Mouse (Mus musculus): Measurements from ENCODE around the gene Axdnd1.

Gene Axdnd1

GRCm38 (mm10) chr1:156420671-156421297 lies at the start of gene Axdnd1:
Gene Axdnd1 (minus strand): TSS chr1:156421159.
- peak; percentile 82 for DNase-seq (ENCODE audit: low spot score)

DNA sequence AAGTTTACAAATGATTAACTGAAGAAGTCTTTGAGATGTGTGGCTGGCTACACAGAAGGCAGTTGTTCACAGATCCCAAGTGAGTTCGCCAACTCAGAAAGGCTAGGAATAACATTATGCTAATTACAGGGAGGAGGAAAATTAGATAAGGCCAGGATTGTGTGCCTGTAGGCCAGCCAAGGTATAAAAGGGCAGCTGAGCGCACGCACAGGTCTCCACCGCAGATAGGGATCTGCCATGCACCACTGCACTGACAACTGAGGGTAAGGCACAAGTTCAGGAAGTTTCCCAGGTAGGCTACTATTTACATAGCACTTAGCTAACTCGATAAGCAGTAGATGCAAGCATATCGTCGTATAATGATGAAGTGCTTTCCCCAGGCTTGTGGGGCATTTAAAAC lies 49.6 kb upstream of the Axdnd1 start:
- no peak for DNase-seq (ENCODE audit: low spot score)

DNA sequence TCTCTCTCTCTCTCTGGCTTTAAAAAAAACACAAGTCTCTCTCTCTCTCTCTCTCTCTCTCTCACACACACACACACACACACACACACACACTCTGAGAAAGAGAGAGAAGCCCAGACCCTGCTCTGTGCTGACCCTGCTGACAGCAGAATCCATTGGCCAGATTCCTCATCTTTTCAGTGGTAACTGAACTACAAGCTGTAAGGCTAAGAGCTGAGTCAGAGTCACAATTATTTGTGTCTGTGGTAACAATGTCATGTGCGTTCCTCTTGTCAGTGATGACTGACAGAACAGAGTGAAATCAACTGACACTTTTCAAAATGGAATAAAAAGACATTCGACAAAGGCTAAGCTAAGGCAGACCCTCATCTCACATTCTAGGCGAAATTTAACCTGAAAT lies 47.6 kb upstream of the Axdnd1 start:
- no peak for DNase-seq (ENCODE audit: low spot score)

DNA sequence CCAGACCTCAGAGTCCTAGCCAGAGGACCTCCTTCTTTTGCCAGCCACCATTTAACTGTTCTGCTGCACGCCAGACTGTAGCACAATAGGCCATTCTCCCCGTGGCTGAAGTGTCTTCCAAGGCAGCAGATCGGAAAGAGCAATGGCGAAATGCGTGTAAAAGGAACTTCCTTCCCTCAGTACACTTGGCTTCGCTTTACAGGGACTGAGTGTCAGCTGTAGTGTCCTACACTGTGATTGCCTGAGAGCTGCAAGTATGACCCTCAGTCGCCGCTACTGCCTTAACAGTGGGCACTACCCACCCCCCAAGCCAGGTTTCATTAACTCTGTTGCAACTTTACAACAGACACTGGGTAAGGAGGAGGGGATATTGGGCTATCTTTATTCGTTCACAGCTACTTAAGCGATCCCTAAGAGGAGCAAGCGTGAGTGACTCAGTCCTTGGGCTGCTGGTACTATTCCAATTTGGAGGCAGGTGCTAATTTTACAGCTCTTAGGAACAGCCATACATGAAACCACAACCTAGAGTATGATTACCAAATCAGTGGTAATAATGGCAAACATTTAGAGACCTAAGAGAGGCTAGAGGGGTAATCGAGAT lies 46.8 kb upstream of the Axdnd1 start:
- no peak for DNase-seq (ENCODE audit: low spot score)

GRCm38 (mm10) chr1:156464963-156465362 lies 44.0 kb upstream of the Axdnd1 start:
- no peak for DNase-seq (ENCODE audit: low spot score)

GRCm38 (mm10) chr1:156463981-156464853 lies 43.3 kb upstream of the Axdnd1 start:
- DNase-seq (ENCODE audit: low spot score) = peak; percentile 12

DNA sequence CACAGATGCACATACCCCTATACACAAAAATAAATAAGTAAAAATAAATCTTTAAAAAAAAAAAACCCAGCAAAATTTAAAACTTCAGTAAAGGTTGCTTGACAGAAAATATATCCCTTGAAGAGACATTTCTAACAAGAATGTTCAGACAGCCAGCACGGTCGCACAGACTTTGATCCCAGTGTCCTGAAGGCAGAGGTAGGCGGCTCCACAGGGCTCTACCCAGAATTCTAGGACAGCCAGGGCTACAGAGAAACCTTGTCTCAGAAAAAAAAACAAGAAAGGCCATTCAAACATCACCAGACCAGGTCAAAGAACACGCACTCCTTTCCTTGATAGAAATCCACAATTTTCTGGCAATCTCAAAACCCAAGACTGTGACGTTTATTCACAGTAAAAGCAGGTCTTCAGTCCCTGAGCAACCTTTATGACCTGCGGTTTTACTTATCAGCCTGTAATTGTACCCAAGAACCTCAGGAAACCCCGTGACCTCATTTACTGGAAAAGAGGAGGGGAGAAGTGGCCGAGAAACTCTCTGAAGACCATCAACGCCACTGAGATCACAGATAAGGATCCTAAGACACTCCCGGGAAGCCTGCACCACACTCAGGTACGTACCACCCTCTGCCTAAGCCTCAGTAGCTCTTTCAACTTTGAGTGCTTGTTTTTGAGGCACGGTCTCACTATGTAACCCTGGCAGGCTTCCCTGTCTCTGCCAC lies 41.5 kb upstream of the Axdnd1 start:
- DNase-seq (ENCODE audit: low spot score) = no peak

DNA sequence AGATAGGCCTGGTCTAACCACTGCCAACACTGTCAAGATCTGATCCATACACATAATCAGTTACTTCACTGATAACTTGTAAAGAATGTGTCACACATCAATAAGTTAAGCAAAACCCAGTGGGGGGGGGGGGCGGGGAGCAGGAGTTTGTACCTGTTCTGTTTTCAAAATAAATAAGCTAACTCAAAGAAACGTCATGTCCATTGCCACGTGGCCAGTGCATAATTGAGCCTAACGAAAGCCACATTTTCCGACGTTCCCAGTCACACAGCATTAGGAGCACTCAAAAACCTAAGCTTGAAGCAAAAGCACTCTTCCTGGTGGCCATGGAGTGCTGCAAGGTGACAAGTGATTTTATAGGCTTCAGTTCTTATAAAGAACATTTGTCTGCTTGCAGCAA lies 40.1 kb upstream of the Axdnd1 start:
- no peak for DNase-seq (ENCODE audit: low spot score)

GRCm38 (mm10) chr1:156460216-156460615 lies 39.3 kb upstream of the Axdnd1 start:
- no peak for DNase-seq (ENCODE audit: low spot score)

DNA sequence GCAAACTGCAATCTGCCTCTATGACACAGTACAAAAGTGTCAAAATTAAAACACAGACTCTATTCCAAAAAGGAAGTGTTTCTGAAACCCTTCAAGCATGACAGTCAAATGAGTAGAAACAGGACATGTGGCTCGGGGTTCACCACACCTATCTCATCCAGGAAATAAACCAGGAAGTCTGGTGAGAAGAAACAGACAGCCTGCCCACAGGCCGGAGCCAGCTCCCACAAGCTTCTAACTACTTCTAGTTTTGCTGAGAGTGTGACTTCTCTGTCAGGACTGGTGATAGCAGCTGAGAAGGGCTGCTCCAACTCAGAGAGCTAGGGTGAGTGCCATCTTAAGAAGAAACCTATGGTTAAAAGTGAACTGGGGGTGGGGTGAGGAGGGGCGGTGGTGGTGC lies 38.7 kb upstream of the Axdnd1 start:
- no peak for DNase-seq (ENCODE audit: low spot score)

DNA sequence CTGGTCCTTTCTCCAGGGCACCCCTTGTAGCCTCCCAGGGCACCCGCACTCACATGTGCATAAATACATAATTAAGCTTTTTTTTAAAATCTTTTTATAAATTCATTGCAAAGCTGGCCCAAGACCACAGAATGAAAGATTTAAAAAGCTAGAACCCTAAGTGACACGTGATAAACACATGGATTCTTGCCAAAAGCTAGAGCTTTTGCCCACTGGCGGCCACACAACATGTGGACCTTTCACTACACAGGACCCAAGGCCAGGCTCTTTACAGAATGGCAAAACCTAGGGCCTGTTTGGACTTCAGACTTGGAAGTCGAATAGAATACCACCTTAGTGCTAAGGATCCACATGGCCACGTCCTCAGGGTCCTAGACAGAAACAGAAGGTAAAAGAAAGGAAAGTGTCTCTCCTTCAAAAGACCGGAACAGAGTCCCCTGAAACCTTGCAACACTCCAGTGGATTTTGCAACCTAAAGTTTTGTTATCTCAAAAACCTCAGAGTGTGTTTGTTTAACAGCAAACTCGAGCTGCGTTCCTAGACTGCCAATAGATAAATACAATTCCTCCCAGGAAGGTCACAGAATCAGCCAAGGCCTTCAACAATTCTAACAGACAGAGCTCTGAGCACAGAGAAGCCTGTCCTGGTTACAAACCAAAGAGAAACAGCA lies 37.6 kb upstream of the Axdnd1 start:
- no peak for DNase-seq (ENCODE audit: low spot score)

GRCm38 (mm10) chr1:156455005-156455758 lies 34.2 kb upstream of the Axdnd1 start:
- no peak for DNase-seq (ENCODE audit: low spot score)

GRCm38 (mm10) chr1:156454384-156454783 lies 33.4 kb upstream of the Axdnd1 start:
- DNase-seq (ENCODE audit: low spot score) = no peak

- DNase-seq (ENCODE audit: low spot score) = no peak
Measured at GRCm38 (mm10) chr1:156453876-156454275, 32.9 kb upstream of the Axdnd1 start.

- no peak for DNase-seq (ENCODE audit: low spot score)
Measured at GRCm38 (mm10) chr1:156450478-156450877, 29.5 kb upstream of the Axdnd1 start.

GRCm38 (mm10) chr1:156449691-156450090 lies 28.7 kb upstream of the Axdnd1 start:
- no peak for DNase-seq (ENCODE audit: low spot score)

- DNase-seq (ENCODE audit: low spot score) = no peak
Measured at GRCm38 (mm10) chr1:156449089-156449488, 28.1 kb upstream of the Axdnd1 start.

DNA sequence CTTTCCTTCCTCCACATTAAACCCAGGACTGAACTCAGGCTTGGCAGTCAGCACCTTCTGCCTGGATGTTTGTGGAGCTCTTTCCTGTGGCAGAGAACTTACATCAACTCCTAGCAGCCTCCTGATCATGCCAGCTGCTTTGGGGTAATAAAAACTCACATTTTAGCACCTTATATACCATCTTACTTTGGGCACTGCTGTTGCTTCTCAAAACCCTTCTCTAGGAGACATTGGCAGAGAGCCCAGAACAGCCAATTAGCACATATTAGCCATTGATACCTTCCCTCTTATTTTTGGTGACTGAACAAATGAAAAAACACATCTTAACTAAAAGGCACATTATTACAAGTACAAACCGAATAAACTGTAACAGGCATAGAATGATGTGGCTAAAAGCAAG lies 24.1 kb upstream of the Axdnd1 start:
- no peak for DNase-seq (ENCODE audit: low spot score)

DNA sequence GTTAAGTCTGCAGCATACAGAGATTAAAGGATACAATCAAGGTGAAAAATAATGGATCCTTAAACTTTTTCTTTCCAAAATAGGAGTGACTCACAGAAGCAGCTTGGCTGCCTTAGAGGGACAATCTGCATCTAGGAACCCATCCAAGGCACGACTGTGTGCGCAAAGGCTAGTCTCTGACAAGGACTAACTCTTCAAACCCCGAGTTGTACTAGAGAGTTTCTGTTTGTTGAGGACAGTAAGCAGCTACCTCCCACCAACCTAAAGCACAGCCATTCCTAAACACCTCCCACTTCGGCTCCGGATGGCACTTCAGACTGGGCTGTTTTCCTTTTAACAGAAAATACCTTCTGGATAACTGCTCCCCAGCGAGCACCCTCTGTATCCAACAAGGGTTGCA lies 21.8 kb upstream of the Axdnd1 start:
- DNase-seq (ENCODE audit: low spot score) = no peak

- DNase-seq (ENCODE audit: low spot score) = no peak
Measured at GRCm38 (mm10) chr1:156442266-156442665, 21.3 kb upstream of the Axdnd1 start.

- no peak for DNase-seq (ENCODE audit: low spot score)
Measured at GRCm38 (mm10) chr1:156437726-156438125, 16.8 kb upstream of the Axdnd1 start.

Measured in urinary bladder, postnatal 25 days (tissue).